Mouse (Mus musculus): ENCODE measurements at regions not wholly inside any gene's neighbourhood (a gene's known extent, or its start where the extent isn't known, plus 50 kb on each side); places are given as distances from the start of the nearest gene placed in this dataset.
A peak's percentile ranks its signal among the peaks of the same experiment; 100 is the strongest.

DNA sequence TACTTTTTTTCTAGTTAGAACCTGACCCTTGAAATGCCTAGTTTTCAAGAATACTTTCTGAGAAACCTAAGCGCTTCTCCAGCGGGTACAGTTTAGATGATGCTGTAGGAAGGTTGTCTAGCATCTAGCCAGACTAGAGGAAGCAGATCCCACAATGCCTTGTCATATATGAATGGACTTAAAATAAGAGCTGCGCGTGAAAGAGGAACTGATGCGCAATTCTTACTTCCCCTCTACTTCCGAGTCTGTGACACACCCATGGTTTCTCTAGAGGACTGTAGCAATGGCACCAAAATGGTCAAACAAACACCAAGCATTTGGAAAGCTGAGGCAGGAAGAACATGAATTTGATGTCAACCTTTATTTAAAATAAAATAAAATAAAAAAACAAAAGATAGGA is 167.6 kb upstream of the Tyw5 start:
- no peak for DNase-seq

DNA sequence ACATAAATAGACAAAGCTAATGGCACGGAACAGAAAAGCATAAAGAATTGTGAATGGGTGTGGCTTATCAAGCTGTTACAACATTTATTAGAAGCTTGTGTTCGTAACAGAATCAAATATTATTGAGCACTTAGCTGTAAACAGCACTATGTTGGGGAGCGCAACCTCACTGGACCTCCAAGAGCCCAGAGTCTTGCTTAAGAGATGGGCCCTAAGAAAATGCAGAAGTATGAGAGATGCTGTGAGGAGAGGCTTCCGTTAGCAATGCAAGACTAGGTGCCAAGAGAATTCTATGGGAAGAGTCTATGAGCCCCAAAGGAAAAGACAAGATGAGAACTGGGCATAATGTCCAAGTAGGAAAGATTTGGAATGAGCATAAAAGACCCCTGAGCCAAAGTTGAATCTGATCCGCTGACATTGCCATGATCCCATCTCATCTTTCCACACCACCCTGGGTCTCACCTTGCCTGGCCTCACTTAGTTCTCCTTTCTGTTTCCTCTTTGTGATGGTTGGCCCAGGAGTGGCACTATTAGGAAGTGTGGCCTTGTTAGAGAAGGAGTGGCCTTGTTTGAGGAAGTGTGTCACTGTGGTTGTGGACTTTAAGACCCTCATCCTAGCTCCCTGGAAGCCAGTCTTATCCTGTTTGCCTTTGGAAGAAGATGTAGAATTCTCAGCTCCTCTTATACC is 169.3 kb upstream of the Tyw5 start:
- DNase-seq, result peak; percentile 4

DNA sequence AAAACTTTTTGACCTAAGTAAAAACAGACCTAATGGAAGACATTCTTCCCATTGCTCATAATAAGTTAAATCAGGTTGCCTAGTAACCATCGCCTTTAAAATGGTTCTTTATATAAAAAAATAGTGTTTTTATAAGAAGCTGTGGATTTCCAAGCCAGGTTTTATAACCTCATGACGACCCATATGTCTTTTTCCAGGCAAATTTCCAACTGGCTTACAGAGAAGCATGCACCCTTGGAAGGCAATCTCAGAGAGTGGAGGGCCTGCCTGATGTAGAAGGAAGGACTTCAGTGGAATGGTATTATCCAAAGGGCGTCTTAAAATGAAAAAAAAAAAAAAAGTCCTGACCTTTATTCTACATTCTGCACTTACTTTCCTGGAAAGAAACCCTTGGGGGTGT is 172.2 kb upstream of the Tyw5 start:
- no peak for DNase-seq

DNA sequence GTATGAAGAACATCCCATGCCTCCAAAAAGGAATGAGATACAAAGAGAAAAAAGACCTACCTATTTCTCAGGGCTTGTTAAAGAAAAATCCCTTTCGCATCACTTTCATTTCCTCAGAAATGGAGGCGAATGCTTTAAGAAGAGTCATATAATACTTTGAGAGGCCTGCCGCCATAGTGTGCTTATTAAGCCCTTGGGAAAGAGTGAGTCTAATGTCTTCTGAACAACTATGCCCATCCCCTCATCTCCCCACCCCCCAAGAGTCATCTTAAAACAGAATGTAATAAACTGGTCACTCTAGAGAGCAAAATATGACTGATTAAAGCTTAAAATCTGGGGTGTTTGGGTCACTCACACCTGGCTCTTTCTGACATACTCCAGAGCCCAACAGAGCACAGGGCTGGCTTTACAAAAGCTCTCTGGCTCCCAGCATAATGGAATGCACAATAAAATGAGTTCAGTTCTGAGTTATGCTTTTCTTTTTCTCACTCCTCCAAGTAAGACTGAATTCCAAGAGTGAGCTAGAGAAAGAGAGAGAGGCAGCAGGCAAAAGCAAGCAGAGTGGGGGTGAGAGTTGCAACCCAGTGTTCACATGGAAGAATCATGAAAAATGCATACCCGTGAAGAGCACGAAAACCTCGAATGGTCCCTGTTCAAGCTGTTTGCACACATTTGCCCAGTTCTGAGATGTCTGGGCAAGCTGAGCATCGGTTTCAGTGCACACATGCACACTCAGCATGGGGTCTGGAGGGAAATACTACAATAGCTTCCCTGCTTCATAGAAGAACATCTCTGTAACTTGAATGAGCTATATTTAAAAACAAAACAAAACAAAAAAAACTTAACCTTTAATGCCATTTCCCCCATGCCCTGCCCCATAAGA is 180.0 kb upstream of the Spats2l start:
- DNase-seq, result no peak

DNA sequence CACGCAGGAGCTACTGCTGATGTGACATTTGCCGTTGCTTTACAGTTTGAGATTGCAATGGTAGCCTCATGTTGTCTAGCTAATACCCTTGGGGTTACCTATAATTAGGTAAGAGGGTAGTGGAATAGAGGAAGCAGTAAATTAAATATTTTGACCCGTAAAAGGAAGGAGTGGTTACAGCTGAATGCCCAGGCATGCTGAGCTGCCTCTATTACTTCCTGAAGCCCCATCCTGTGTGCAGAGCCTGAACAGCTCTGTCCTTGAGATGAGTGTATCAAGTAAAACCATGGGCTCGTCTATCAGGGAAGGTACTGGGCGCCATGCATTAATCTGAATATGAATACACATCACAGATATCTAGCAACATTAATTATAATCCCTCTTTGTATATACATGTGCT is 179.1 kb upstream of the Spats2l start:
- no peak for DNase-seq

DNA sequence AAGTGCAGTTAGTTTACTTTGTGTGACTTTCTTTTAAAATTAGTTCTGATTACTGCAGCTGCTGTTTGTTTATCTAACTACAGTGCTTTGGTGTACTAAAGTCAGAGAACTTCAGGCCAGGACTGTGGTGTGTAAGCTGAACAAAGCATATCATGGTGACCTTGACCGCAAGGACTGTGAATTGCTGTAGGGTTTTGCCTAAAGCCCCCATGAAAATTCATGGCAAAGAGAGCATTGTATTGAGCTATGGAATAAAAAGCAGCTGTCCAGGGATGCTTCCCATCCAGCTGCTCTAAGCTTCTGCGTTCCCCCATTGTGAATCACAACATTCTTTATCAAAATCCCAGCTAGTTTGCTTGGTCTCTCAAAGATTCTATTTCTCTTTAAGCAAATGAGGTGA is 173.0 kb upstream of the Spats2l start:
- no peak for DNase-seq

DNA sequence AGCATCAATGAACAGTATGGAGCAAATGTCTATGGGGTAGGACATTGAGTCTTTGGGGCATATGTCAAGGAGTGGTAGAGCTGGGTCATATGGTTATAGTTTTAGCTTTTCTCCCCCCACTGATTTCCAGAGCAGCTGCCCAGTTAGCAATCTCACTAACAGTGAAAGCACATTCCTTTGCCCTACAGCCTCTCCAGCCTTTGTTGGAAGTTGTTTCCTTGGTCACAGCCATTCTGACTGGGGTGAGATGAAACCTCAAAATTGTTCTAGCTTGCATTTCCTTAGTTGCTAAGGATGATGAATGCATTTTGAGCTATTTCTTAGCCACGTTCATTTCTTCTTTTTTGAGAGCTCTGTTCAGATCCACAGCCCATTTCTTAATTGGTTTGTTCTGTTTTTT is 168.4 kb upstream of the Spats2l start:
- no peak for DNase-seq

DNA sequence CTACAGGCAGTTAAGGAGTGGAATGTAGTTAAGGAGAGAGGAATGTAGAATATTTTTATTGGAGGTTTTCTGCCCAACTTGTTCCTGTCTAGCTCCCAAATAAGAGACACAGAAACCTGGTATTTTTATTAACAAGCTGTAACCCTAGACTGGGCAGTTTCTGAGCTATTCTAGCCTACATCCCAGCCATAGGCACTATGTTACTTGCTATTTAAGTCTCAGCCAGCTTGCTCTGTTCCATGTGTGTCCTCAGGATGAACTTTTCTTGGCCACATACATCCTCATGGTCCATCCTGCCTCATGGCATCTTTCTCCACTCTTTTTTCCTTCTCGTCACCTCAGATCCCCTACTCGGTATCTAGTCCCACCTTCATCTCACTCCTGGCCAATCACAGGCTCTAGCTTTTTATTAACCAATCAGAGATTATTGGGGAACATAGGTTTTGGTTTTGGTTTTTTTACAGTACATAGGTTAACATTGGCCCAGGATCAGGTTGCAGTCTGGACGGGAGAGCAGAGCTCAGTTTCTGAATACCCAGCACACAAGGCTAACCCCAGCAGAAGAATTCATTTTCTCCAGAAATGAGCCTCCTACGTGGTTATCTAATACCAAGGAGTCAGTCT is 167.8 kb upstream of the Spats2l start:
- no peak for DNase-seq

DNA sequence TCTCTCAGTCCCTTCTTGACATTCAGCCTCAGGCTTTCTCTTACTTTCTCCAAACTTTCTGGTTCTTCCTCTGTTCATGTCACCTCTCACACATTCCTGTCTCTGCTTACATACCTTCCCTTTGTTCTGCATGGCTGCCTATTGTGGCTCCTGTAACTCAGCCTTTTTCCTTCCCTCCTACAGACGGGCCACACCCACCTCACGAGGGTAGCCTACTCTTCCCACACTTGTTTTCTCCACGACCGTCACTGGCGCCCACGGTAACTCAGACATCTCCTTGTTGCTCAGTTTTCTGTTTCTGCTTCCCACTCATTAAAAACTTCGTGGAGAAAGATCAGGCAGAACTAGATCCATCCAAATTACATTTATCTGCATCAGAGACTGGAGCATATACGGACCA is 166.9 kb upstream of the Spats2l start:
- no peak for DNase-seq

DNA sequence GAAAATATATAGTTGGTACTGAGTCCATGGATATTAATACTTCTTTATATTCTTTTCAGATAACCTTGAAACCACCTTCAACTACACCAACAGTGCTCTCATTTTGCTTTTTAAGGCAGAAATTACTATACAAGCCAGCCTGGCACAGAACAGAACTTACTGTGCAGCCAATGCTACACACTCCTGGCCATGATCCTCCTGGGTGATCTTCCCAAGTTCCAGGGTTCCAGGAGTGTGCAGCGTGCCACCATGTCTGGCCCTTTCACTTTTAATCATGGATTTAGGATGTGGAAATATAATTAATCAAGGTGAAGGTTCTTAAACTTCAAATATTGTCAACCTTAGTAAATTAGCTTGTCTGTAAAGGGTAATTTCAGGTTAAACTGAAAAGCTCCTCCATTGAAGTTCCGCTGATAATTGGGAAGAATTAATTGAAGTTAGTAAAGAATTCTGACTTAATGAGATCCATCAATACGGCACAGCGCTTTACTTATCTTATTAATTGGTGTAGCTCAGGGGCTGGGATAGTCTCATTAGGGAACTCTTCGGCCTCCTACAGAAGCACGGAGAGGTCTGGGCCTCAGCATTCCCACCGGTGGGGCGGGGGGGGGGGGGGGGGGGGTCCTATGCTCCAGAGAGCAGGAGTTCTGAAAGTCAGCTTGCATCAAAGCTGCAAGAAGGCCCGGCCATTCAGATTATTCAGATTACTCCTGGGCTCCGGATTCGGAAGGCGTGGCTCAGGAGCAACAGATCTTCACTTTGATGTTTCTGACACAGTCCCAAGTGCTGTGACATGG is 166.1 kb upstream of the Spats2l start:
- DNase-seq, result no peak

DNA sequence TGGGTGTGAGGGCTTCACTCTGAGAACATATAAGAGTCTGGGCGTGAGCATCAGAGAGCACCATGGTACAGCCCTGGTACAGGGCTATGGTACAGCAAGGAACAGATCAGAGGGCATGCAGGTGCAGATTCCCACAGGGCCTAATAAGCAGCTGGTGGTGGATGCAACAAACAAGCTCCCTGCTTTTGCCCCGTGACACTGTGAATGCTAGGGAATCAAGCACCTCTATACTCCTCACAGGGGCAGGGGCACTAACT is 165.6 kb upstream of the Spats2l start:
- DNase-seq, result no peak

DNA sequence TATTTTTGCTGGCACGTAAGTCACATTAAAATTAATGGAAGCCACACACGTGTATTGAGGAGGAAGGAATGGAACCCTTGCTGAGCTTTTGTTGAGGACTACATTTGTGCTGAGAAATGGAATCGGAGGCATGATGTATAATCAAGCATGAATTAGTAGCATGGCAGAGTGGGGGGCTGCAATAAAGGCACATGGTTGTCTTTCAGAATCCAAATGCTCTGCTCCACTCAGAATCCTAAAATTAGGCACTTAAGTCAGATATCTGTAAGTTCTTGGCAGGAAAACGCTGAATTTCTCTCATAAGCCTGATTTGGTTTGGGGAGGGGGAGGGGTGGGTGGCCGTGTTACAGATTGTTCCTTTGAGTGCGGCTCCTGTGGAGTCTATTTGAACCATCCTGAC is 164.7 kb upstream of the Spats2l start:
- no peak for DNase-seq

DNA sequence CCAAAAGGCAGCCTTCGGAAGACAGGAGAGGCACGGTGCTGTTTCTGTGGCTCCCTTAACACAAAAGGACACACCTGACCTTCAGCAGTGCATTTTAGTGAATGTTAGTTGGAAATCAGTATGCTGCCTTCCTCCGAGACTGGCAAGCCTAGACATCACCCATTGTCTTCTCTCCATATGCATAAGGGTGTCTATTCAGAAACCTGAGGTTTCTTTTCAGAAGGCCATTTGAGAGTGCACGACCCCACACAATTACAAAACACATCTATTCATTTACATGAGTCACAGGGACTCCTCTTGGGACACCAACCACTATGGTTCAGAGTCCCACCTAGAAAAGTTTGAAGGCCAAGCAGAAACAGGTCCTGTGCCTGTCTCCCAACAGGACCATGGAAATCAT is 161.8 kb upstream of the Spats2l start:
- no peak for DNase-seq

DNA sequence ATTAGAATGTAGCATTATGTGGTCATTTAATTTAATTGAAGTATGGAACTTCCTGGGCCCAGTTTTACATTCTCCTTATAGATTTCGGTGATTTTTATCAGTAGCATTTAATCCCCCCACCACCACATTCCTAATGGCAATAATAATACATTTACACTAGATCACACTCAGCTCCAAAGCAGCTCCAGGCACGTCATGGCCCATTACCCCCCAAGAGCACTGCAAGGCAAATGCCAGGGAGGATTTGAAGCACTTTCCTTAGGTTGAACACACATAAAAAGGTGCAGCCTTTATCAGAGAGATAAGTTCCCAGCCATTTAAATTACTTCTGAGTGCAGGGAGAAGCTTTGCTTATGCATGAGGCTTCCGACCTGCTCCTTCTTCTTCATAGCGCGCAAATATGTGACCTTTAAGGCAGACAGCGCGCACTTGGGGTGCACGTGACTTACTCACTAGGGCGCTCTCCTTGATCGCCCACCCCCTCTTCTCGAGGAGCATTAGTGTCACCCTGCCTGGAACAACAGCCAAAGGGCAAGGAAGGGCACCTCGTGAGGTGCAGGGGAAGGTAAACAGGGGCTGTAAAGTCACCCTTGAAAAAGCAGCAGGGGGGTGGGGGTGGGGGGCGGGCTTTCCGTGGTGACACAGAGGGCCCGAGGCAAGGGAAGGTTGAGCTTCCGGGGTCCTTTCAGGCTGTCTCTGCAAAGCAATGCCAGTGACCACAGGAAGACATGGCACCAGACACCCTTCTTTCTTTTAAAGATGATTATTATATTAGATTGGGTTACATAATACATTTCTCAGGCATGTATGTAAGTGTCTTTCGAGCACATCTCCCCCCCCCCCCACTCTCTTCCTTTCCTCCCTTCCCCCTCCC is 160.8 kb upstream of the Spats2l start:
- no peak for DNase-seq

DNA sequence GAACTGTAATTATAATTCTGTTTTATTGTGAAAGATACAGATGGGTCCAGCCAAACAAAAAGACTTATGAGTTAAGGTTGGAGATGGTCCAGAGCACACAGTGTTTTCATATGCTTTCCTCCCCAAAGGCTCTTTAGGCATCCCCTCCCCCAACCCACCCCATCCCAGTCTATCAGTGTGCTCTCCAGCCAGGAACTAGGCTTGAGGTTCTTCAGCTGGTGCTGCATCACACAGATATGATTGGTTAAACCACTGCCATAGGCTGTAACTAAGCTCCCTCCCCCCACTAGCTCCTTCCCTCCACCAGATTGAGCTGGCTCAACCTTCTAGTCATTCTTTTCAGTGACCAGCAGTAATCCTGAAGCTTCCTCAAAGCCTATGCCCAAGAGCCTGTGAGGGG is 158.8 kb upstream of the Spats2l start:
- no peak for DNase-seq

DNA sequence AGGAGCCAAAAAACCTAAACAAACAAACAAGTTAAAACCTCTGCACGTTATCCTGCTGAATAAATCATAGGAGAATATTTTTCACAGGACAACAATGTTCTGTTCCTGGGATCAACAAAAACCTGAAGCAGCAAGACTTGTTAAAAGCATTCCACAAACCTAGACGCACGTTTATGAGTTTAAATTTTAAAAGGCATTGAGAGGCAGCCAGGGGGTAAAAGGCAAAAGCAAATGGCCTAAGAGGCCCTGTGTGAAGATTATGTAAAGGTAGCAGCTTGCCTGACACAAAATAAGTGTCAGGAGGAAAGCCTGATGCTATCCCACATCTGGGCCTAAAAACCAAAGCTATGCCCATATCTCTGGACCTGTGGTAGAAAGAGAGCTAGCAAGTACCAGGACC is 156.6 kb upstream of the Spats2l start:
- no peak for DNase-seq

DNA sequence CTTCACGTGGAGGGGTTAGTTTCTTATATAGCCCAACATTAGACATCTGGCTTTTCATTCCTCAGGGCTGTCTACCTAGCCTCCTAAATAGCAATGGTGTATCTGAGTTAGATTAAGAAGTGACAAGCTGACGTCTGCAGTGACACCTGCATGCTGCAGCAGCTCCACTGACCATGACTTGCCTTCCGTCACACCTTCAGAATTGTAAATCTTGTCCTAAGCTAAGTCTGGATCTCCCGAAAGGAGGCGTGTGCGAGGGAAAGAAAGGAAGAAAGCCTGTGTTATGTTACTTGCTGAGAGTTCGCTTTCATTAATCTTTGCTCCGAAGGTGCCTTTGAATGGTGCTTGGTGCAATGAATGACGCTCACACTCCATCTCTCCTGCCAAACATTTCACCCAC is 151.4 kb upstream of the Spats2l start:
- no peak for DNase-seq

DNA sequence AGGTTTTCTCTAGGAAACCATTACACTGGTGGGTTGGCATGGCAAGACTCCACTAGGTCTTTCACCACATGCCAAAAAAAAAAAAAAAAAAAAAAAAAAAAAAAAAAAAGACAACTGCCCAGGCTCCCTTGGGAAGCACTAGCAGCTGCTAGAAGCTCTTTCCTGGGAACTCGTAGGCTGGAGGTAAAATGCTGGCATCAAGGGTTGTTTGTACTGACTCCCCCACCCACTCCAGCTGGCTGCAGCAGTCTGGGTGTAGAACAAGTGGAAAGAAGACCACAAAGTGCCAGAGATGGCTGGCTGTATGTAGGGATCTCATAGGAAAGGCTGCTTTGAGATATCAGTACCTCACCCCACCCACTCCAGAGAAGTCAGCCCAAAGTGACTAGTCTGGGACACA is 140.0 kb upstream of the Spats2l start:
- no peak for DNase-seq

DNA sequence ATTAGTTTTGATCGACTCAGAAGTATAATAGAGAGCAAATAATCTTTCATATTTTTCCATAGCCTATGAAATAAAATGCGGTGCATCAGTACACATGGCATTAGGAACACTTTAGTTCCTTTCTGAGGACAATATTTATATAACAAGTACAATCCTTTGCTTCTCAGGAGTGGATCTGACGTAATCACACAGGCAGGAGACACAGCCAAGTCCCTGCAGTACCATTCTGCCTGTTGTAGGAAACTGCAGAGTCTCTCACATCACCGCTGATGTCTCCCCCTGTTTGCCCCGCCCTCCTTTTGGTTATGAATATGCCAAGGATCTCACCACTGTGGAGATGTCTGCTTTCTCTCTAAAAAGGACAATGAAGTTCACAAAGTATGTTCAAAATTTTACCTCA is 131.8 kb upstream of the Spats2l start:
- no peak for DNase-seq

DNA sequence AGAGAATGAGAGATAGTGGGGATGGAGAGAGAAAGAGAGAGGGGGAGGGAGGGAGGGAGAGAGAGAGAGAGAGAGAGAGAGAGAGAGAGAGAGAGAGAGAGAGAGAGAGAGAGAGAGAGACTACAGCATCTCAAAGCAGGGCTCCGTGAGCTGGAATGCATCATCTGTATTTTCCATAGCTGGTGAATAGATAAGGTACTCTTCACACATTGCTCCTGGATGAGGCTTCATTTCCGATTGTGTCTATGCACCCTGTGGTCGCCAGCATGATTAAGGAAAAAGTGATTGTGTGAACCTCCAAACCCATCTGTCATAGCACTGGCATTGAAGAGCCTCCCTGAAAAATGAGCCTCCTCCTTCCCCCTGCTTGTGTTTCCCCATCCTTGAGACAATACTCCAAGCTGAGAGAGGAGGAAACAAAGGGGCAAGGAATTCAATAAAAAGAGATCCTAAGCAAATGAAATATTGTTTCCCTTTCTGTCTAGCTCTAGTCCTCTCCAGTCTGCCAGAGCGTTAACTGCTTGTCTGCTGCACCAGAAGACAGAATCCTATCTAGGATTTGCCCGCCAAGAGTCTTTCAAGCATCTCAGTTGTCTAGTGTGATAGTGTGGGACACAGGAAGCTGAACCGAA is 130.4 kb upstream of the Spats2l start:
- no peak for DNase-seq

DNA sequence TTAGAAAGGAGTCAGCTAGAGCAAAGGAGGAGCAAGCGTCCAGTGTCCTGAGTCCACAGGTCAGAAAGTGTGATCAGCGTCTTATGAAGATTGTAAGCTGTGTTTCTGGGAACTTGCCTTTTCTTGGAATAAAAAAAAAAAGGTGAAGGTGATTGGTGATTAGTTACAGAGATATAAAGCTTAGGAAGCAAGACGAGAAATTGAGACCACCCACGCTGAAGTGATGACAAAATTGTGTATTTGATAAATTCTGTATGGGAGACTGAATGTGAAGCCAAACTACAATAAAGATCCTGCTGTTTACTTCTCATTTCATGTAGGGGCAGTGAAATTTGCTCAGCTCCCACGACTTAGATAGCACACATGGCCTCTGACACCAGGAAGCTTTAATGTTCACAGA is 109.0 kb upstream of the Spats2l start:
- DNase-seq, result no peak

DNA sequence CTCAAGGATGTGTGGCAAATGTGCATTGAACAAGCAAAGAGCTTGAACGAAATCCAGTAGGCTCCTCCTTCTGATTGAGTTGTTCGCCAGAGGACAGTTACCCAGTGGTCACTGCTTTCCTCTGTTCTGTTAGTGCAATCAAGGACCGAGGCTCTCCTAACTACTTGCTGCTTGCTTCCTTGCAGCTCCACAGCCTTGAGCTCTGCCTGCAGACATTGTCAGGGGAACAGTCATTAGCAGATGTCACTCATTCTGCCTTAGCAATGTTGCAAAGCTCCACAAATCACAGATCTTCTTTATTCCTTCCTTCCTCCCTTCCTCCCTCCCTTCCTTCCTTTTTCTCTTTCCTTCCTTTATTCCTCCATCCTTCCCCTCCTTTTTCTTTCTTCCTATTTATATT is 108.2 kb upstream of the Spats2l start:
- no peak for DNase-seq
